In the genomic region with DNA sequence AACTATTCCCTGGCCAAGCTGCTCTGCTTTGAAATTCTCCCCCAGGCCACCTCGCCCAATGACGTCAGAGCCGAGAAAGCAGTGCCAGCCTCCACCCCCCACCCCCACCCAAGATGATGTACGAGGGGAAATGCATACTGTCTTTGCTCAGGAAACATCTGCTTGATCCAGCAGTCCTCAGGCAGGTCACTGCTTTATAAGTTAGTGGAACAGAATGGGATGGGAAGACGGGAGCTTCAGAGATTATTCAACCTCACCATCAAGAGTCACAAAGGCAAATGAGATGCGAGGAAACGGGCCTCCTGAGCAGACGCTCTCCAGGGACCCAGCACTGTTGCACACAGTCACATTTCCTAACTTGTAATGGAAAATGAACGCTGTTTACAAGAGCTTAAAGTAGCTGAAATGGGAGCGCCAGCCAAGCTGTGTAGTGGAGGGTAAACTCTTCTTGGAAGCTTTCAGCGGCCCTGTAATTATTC, we compare ENCODE assay signal across 8 mouse cellular contexts. TPM values are rescaled to one million over a fixed set of nuclear protein-coding genes. Genes with fewer than 3 reads are reported as not detected.
A peak's percentile ranks its signal among the peaks of the same experiment; 100 is the strongest.
DNase-seq lines count a peak whose midpoint lies in the region; ATAC-seq lines count a peak whose summit lies in the region.

No protein-coding gene starts in this region.

- 37% methylated on average over 11 of the region's 11 CpGs for WGBS in hindbrain, embryonic 10.5 days
- WGBS in hindbrain, embryonic 14.5 days, result 23% methylated on average over 11 of the region's 11 CpGs
- whole genome bisulfite sequencing in forebrain, embryonic 15.5 days, result 17% methylated on average over 11 of the region's 11 CpGs
- 38% methylated on average over 11 of the region's 11 CpGs for WGBS in hindbrain, embryonic 11.5 days
- 23% methylated on average over 11 of the region's 11 CpGs for WGBS in limb, embryonic 15.5 days
- WGBS in stomach, embryonic 16.5 days, result 10% methylated on average over 11 of the region's 11 CpGs

- H3K27me3 ChIP-seq in hindbrain, embryonic 10.5 days (ENCODE audit: insufficient read depth, poor library complexity, severe bottlenecking), result peaks cover 7% of the 10 kb centered on the region; the same call in 1 of the 2 replicates
- H3K27me3 ChIP-seq in hindbrain, embryonic 14.5 days (ENCODE audit: control insufficient read depth, insufficient read depth, low read length), result no peaks in the 10 kb centered on the region
- no peaks in the 10 kb centered on the region for H3K27me3 ChIP-seq in forebrain, embryonic 15.5 days
- no peaks in the 10 kb centered on the region for H3K27me3 ChIP-seq in hindbrain, embryonic 11.5 days (ENCODE audit: control insufficient read depth, insufficient read depth, low read length)
- H3K27me3 ChIP-seq in limb, embryonic 15.5 days, result no peaks in the 10 kb centered on the region
- H3K27me3 ChIP-seq in stomach, embryonic 16.5 days (ENCODE audit: control insufficient read depth, insufficient read depth, low read length), result no peaks in the 10 kb centered on the region

- H3K4me1 ChIP-seq in hindbrain, embryonic 10.5 days (replicated peaks), result peaks cover 15% of the 10 kb centered on the region
- peaks cover 3% of the 10 kb centered on the region; the same call in 1 of the 2 replicates for H3K4me1 ChIP-seq in hindbrain, embryonic 14.5 days (replicated peaks; ENCODE audit: control insufficient read depth, insufficient read depth, low read length)
- peaks cover 13% of the 10 kb centered on the region; the same call in 1 of the 2 replicates for H3K4me1 ChIP-seq in forebrain, embryonic 15.5 days
- no peaks in the 10 kb centered on the region for H3K4me1 ChIP-seq in hindbrain, embryonic 11.5 days (replicated peaks; ENCODE audit: control insufficient read depth, insufficient read depth, low read length)
- peaks cover 10% of the 10 kb centered on the region for H3K4me1 ChIP-seq in limb, embryonic 15.5 days
- H3K4me1 ChIP-seq in stomach, embryonic 16.5 days (ENCODE audit: control insufficient read depth, insufficient read depth, low read length), result peaks cover 16% of the 10 kb centered on the region

- no peak overlapping the region for H3K4me2 ChIP-seq in hindbrain, embryonic 14.5 days (replicated peaks)
- H3K4me2 ChIP-seq in forebrain, embryonic 15.5 days (replicated peaks), result peak overlapping the region; percentile 9; the same call in 1 of the 2 replicates
- no peak overlapping the region for H3K4me2 ChIP-seq in hindbrain, embryonic 11.5 days (replicated peaks; ENCODE audit: low read depth, low read length)
- peak overlapping the region; percentile 8; the same call in 1 of the 2 replicates for H3K4me2 ChIP-seq in limb, embryonic 15.5 days
- no peak overlapping the region; the same call in 1 of the 2 replicates for H3K4me2 ChIP-seq in stomach, embryonic 16.5 days (ENCODE audit: low read depth, low read length)

- no peaks in the 10 kb centered on the region for H3K36me3 ChIP-seq in hindbrain, embryonic 10.5 days
- H3K36me3 ChIP-seq in hindbrain, embryonic 14.5 days (replicated peaks; ENCODE audit: control insufficient read depth, insufficient read depth), result no peaks in the 10 kb centered on the region
- H3K36me3 ChIP-seq in forebrain, embryonic 15.5 days, result no peaks in the 10 kb centered on the region
- H3K36me3 ChIP-seq in hindbrain, embryonic 11.5 days (ENCODE audit: control insufficient read depth, insufficient read depth, low read length), result no peaks in the 10 kb centered on the region
- no peaks in the 10 kb centered on the region for H3K36me3 ChIP-seq in limb, embryonic 15.5 days
- H3K36me3 ChIP-seq in stomach, embryonic 16.5 days (ENCODE audit: control insufficient read depth, insufficient read depth, low read length), result no peaks in the 10 kb centered on the region

- DNase-seq in hindbrain, embryonic 10.5 days (ENCODE audit: low spot score), result peak; percentile 19
- no peak for DNase-seq in hindbrain, embryonic 14.5 days (ENCODE audit: low spot score)
- peak; percentile 21 for DNase-seq in hindbrain, embryonic 11.5 days (ENCODE audit: low spot score)
- DNase-seq in spleen, postnatal 36 days (ENCODE audit: low spot score in 2 of 2), result no peak
- no peak for DNase-seq in testis, postnatal 10 days (ENCODE audit: low spot score)

- H3K9me3 ChIP-seq in hindbrain, embryonic 10.5 days, result no peaks in the 10 kb centered on the region
- no peaks in the 10 kb centered on the region for H3K9me3 ChIP-seq in hindbrain, embryonic 14.5 days (ENCODE audit: control insufficient read depth, low read length)
- no peaks in the 10 kb centered on the region for H3K9me3 ChIP-seq in forebrain, embryonic 15.5 days
- H3K9me3 ChIP-seq in hindbrain, embryonic 11.5 days (ENCODE audit: control insufficient read depth, low read length), result no peaks in the 10 kb centered on the region
- no peaks in the 10 kb centered on the region for H3K9me3 ChIP-seq in limb, embryonic 15.5 days
- H3K9me3 ChIP-seq in stomach, embryonic 16.5 days (replicated peaks; ENCODE audit: control insufficient read depth, low read length), result no peaks in the 10 kb centered on the region

- no peak overlapping the region for H3K9ac ChIP-seq in hindbrain, embryonic 14.5 days
- no peak overlapping the region for H3K9ac ChIP-seq in forebrain, embryonic 15.5 days (replicated peaks)
- H3K9ac ChIP-seq in hindbrain, embryonic 11.5 days (ENCODE audit: low read depth, low read length), result no peak overlapping the region
- H3K9ac ChIP-seq in limb, embryonic 15.5 days, result no peak overlapping the region
- peak overlapping the region; percentile 31; the same call in 1 of the 2 replicates for H3K9ac ChIP-seq in stomach, embryonic 16.5 days (ENCODE audit: low read length)

- peak overlapping the region; percentile 45 for H3K27ac ChIP-seq in hindbrain, embryonic 10.5 days
- no peak overlapping the region for H3K27ac ChIP-seq in hindbrain, embryonic 14.5 days
- H3K27ac ChIP-seq in forebrain, embryonic 15.5 days (replicated peaks), result no peak overlapping the region
- H3K27ac ChIP-seq in hindbrain, embryonic 11.5 days (ENCODE audit: low read depth, low read length), result no peak overlapping the region
- peak overlapping the region; percentile 75 for H3K27ac ChIP-seq in limb, embryonic 15.5 days
- H3K27ac ChIP-seq in stomach, embryonic 16.5 days (ENCODE audit: low read length), result peak overlapping the region; percentile 74

- H3K4me3 ChIP-seq in hindbrain, embryonic 10.5 days, result no peak overlapping the region
- no peak overlapping the region for H3K4me3 ChIP-seq in hindbrain, embryonic 14.5 days (replicated peaks; ENCODE audit: low read length)
- H3K4me3 ChIP-seq in forebrain, embryonic 15.5 days, result no peak overlapping the region
- no peak overlapping the region for H3K4me3 ChIP-seq in hindbrain, embryonic 11.5 days (ENCODE audit: low read depth, low read length)
- H3K4me3 ChIP-seq in limb, embryonic 15.5 days, result no peak overlapping the region
- no peak overlapping the region for H3K4me3 ChIP-seq in stomach, embryonic 16.5 days (replicated peaks; ENCODE audit: low read length)

- ATAC-seq in hindbrain, embryonic 14.5 days (ENCODE audit: low FRiP score), result no peak
- ATAC-seq in forebrain, embryonic 15.5 days (replicated peaks), result 0 out of 2 replicates have a peak, but pooled peaks have one; percentile 19
- ATAC-seq in hindbrain, embryonic 11.5 days (ENCODE audit: low FRiP score), result no peak
- peak; percentile 48; the same call in 1 of the 2 replicates for ATAC-seq in limb, embryonic 15.5 days (ENCODE audit: insufficient number of reproducible peaks, low FRiP score, low TSS enrichment, low read depth)
- ATAC-seq in stomach, embryonic 16.5 days (ENCODE audit: insufficient read depth, low FRiP score), result peak; percentile 67

RNA-seq across cellular contexts. Expression of a gene that starts 24.3 kb away (rescaled TPM):
- 15.0 and 19.6 TPM in 2 replicates for polyA plus RNA-seq in hindbrain, embryonic 10.5 days (2016; fragmentation: Nextera tagmentation; extraction: Ambion mirVana)
- 0.73 and 1.6 TPM in 2 replicates for polyA plus RNA-seq in hindbrain, embryonic 14.5 days (2014; fragmentation: Nextera tagmentation; extraction: Ambion mirVana)
- 0.97 and 1.4 TPM in 2 replicates for polyA plus RNA-seq in forebrain, embryonic 15.5 days (2015; fragmentation: Nextera tagmentation; extraction: Ambion mirVana)
- 5.1 and 6.2 TPM in 2 replicates for polyA plus RNA-seq in hindbrain, embryonic 11.5 days (2014; fragmentation: Nextera tagmentation; extraction: Ambion mirVana)
- polyA plus RNA-seq in limb, embryonic 15.5 days (2015; fragmentation: Nextera tagmentation; extraction: Ambion mirVana), result 4.0 and 4.7 TPM in 2 replicates
- polyA plus RNA-seq in stomach, embryonic 16.5 days (2015; fragmentation: Nextera tagmentation; extraction: Ambion mirVana), result 14.2 and 14.6 TPM in 2 replicates

RNA-seq across cellular contexts. Expression of a gene that starts 51.8 kb away (rescaled TPM):
- 4.5 and 7.5 TPM in 2 replicates for polyA plus RNA-seq in hindbrain, embryonic 10.5 days (2016; fragmentation: Nextera tagmentation; extraction: Ambion mirVana)
- polyA plus RNA-seq in hindbrain, embryonic 14.5 days (2014; fragmentation: Nextera tagmentation; extraction: Ambion mirVana), result 13.4 and 15.0 TPM in 2 replicates
- polyA plus RNA-seq in forebrain, embryonic 15.5 days (2015; fragmentation: Nextera tagmentation; extraction: Ambion mirVana), result 5.3 and 5.7 TPM in 2 replicates
- polyA plus RNA-seq in hindbrain, embryonic 11.5 days (2014; fragmentation: Nextera tagmentation; extraction: Ambion mirVana), result 6.0 and 6.6 TPM in 2 replicates
- polyA plus RNA-seq in limb, embryonic 15.5 days (2015; fragmentation: Nextera tagmentation; extraction: Ambion mirVana), result 23.5 and 24.4 TPM in 2 replicates
- polyA plus RNA-seq in stomach, embryonic 16.5 days (2015; fragmentation: Nextera tagmentation; extraction: Ambion mirVana), result 32.0 and 34.1 TPM in 2 replicates

Comparison
In these comparisons a context has a peak if more than half of its experiments do, and no peak if none do; other contexts are left out.
1. DNase-seq: peak in hindbrain, embryonic 10.5 days (single experiment) and hindbrain, embryonic 11.5 days (single experiment); none in hindbrain, embryonic 14.5 days (single experiment), spleen, postnatal 36 days (0 of 2) and testis, postnatal 10 days (single experiment).
2. H3K27ac ChIP-seq: peak in hindbrain, embryonic 10.5 days (single experiment), limb, embryonic 15.5 days (single experiment) and stomach, embryonic 16.5 days (single experiment); none in hindbrain, embryonic 14.5 days (single experiment), forebrain, embryonic 15.5 days (single experiment) and hindbrain, embryonic 11.5 days (single experiment).
3. ATAC-seq: peak in forebrain, embryonic 15.5 days (single experiment), limb, embryonic 15.5 days (single experiment) and stomach, embryonic 16.5 days (single experiment); none in hindbrain, embryonic 14.5 days (single experiment) and hindbrain, embryonic 11.5 days (single experiment).
4. H3K4me2 ChIP-seq: peak in forebrain, embryonic 15.5 days (single experiment) and limb, embryonic 15.5 days (single experiment); none in hindbrain, embryonic 14.5 days (single experiment), hindbrain, embryonic 11.5 days (single experiment) and stomach, embryonic 16.5 days (single experiment).